Mouse (Mus musculus) thymus, postnatal 25 days (tissue): Measurements from ENCODE around the gene Mknk2.
A peak's percentile ranks its signal among the peaks of the same experiment; 100 is the strongest.

Experiments used
- DNase-seq: peaks from one replicate; pipeline ENCODE4 v3.0.0; 2022

Gene Mknk2

GRCm38 (mm10) chr10:80692249-80693165 is 14.6 kb upstream of the Mknk2 start:
- peak; percentile 63 for DNase-seq

- DNase-seq, result peak; percentile 78
Observed at GRCm38 (mm10) chr10:80687850-80688249, 9.9 kb upstream of the Mknk2 start.

GRCm38 (mm10) chr10:80686617-80687016 is 8.7 kb upstream of the Mknk2 start:
- no peak for DNase-seq

- DNase-seq, result no peak
Observed at GRCm38 (mm10) chr10:80684984-80685383, 7.1 kb upstream of the Mknk2 start.

GRCm38 (mm10) chr10:80684214-80684613 is 6.3 kb upstream of the Mknk2 start:
- peak; percentile 88 for DNase-seq

GRCm38 (mm10) chr10:80683647-80684046 is 5.7 kb upstream of the Mknk2 start:
- DNase-seq, result no peak

- peak; percentile 61 for DNase-seq
Observed at GRCm38 (mm10) chr10:80682003-80682402, 4.1 kb upstream of the Mknk2 start.

- DNase-seq, result no peak
Observed at GRCm38 (mm10) chr10:80680260-80680696, 2.4 kb upstream of the Mknk2 start.

- no peak for DNase-seq
Observed at GRCm38 (mm10) chr10:80679556-80680259, 1.8 kb upstream of the Mknk2 start.

- peak; percentile 47 for DNase-seq
Observed at GRCm38 (mm10) chr10:80678601-80679377, 877 bp upstream of the Mknk2 start.

GRCm38 (mm10) chr10:80677128-80677875 is 610 bp downstream of the Mknk2 start:
- DNase-seq, result no peak

GRCm38 (mm10) chr10:80676198-80676928 is 1.5 kb downstream of the Mknk2 start:
- DNase-seq, result peak; percentile 99

- no peak for DNase-seq
Observed at GRCm38 (mm10) chr10:80675405-80676197, 2.3 kb downstream of the Mknk2 start.

GRCm38 (mm10) chr10:80674851-80675404 is 3.0 kb downstream of the Mknk2 start:
- no peak for DNase-seq

GRCm38 (mm10) chr10:80674161-80674711 is 3.7 kb downstream of the Mknk2 start:
- no peak for DNase-seq

- DNase-seq, result no peak
Observed at GRCm38 (mm10) chr10:80673690-80674089, 4.2 kb downstream of the Mknk2 start.

- DNase-seq, result no peak
Observed at GRCm38 (mm10) chr10:80671936-80672690, 5.8 kb downstream of the Mknk2 start.

GRCm38 (mm10) chr10:80671251-80671650 is 6.7 kb downstream of the Mknk2 start:
- no peak for DNase-seq

- no peak for DNase-seq
Observed at GRCm38 (mm10) chr10:80670531-80670930, 7.4 kb downstream of the Mknk2 start.
